Mouse (Mus musculus) neural tube, postnatal 0 days (tissue): ENCODE results near the gene Olfr554. TPM values are rescaled to one million over a fixed set of nuclear protein-coding genes. Genes with fewer than 3 reads are reported as not detected.

Experiments
- polyA plus RNA-seq: library from polyadenylated mRNA; unstranded; fragments of >200 nt; fragmentation: Nextera tagmentation; extraction: Ambion mirVana; gene quantifications from 2 replicates; pipeline ENCODE4 v1.2.1, GENCODE M21; 2015

Gene Olfr554
- polyA plus RNA-seq = not detected in 2 replicates

GRCm38 (mm10) chr7:102638132-102638531, at the start of gene Olfr554:
TSS of gene Olfr554 (plus strand) at chr7:102638432.

GRCm38 (mm10) chr7:102591786-102592185, 46.4 kb upstream of the Olfr554 start, which contains the start of gene Olfr551:
TSS of gene Olfr551 (minus strand) at chr7:102591886.

GRCm38 (mm10) chr7:102597378-102598031, 40.7 kb upstream of the Olfr554 start, which contains the start of gene Olfr552:
TSS of gene Olfr552 (plus strand) at chr7:102597770.

GRCm38 (mm10) chr7:102618118-102618517, 20.1 kb upstream of the Olfr554 start, which contains the start of gene Olfr553:
TSS of gene Olfr553 (minus strand) at chr7:102618218.

GRCm38 (mm10) chr7:102658523-102658922, 20.3 kb downstream of the Olfr554 start, which contains the start of gene Olfr555:
TSS of gene Olfr555 (plus strand) at chr7:102658823.

GRCm38 (mm10) chr7:102664599-102664998, 26.4 kb downstream of the Olfr554 start, which contains the start of gene Olfr556:
TSS of gene Olfr556 (plus strand) at chr7:102664899.

GRCm38 (mm10) chr7:102686944-102687501, 48.8 kb downstream of the Olfr554 start, which contains the start of gene Trim68:
TSS of gene Trim68 (minus strand) at chr7:102687327.

Other genes starting within 250 kb of the Olfr554 start
- 23.1 and 26.0 TPM in 2 replicates for gene Rrm1, start 196.7 kb upstream of the Olfr554 start, polyA plus RNA-seq
- 0.27 and 0.57 TPM in 2 replicates for gene Olfr543, start 156.8 kb upstream of the Olfr554 start, polyA plus RNA-seq
- gene Olfr544, start 150.1 kb upstream of the Olfr554 start, polyA plus RNA-seq = 0.06 TPM in 2 replicates
- gene Olfr545, start 138.9 kb upstream of the Olfr554 start, polyA plus RNA-seq = 0.13 and 0.19 TPM in 2 replicates
- not detected in 2 replicates for gene Olfr547, start 103.7 kb upstream of the Olfr554 start, polyA plus RNA-seq
- gene Olfr548-ps1, start 97.5 kb upstream of the Olfr554 start, polyA plus RNA-seq = not detected in 2 replicates
- not detected in 2 replicates for gene Olfr549, start 88.6 kb upstream of the Olfr554 start, polyA plus RNA-seq
- gene Trim21, start 72.9 kb upstream of the Olfr554 start, polyA plus RNA-seq = 0.22 and 0.38 TPM in 2 replicates
- not detected in 2 replicates for gene Olfr550, start 67.0 kb upstream of the Olfr554 start, polyA plus RNA-seq
- not detected in 2 replicates for gene Olfr551, start 46.5 kb upstream of the Olfr554 start, polyA plus RNA-seq
- gene Olfr552, start 40.7 kb upstream of the Olfr554 start, polyA plus RNA-seq = not detected in 2 replicates
- not detected in 2 replicates for gene Olfr553, start 20.2 kb upstream of the Olfr554 start, polyA plus RNA-seq
- gene Olfr555, start 20.4 kb downstream of the Olfr554 start, polyA plus RNA-seq = not detected in 2 replicates
- gene Olfr556, start 26.5 kb downstream of the Olfr554 start, polyA plus RNA-seq = not detected in 2 replicates
- 5.5 and 9.0 TPM in 2 replicates for gene Trim68, start 48.9 kb downstream of the Olfr554 start, polyA plus RNA-seq
- not detected in 2 replicates for gene Olfr557, start 57.5 kb downstream of the Olfr554 start, polyA plus RNA-seq
- gene Olfr558, start 63.8 kb downstream of the Olfr554 start, polyA plus RNA-seq = 0.17 and 0.25 TPM in 2 replicates
- gene Olfr33, start 80.6 kb downstream of the Olfr554 start, polyA plus RNA-seq = not detected in 2 replicates
- not detected in 2 replicates for gene Olfr559, start 89.1 kb downstream of the Olfr554 start, polyA plus RNA-seq
- not detected in 2 replicates for gene Olfr560, start 120.9 kb downstream of the Olfr554 start, polyA plus RNA-seq
- 0.12 and 0.17 TPM in 2 replicates for gene Olfr78, start 121.0 kb downstream of the Olfr554 start, polyA plus RNA-seq
- not detected in 2 replicates for gene Olfr561, start 132.8 kb downstream of the Olfr554 start, polyA plus RNA-seq
- not detected in 2 replicates for gene Olfr564, start 165.0 kb downstream of the Olfr554 start, polyA plus RNA-seq
- gene Olfr566, start 220.3 kb downstream of the Olfr554 start, polyA plus RNA-seq = not detected in 2 replicates
- gene Olfr568, start 238.7 kb downstream of the Olfr554 start, polyA plus RNA-seq = not detected in 2 replicates